Mouse (Mus musculus) retina, adult 2 months (tissue): ENCODE data around the gene Arhgap31.
A peak's percentile ranks its signal among the peaks of the same experiment; 100 is the strongest.
"Not testable (repeated sequence)": the region's sequence is repeated elsewhere in the genome, so short reads cannot be mapped to it uniquely, and the experiment has no call there.

Source experiments
- DNase-seq: peaks from one replicate; pipeline ENCODE4 v3.0.0-alpha.2; 2012; ENCODE audit warnings: low read depth, low spot score

Arhgap31 gene

GRCm38 (mm10) chr16:38688531-38689264 is 24.4 kb downstream of the Arhgap31 start:
- no peak for DNase-seq

GRCm38 (mm10) chr16:38687673-38688072 is 25.4 kb downstream of the Arhgap31 start:
- no peak for DNase-seq

GRCm38 (mm10) chr16:38683094-38683493 is 30.0 kb downstream of the Arhgap31 start:
- no peak for DNase-seq

- no peak for DNase-seq
These were observed 31.8 kb downstream of the Arhgap31 start for GRCm38 (mm10) chr16:38681313-38681712.

- no peak for DNase-seq
These were observed 33.5 kb downstream of the Arhgap31 start for GRCm38 (mm10) chr16:38679431-38680021.

- DNase-seq, result no peak
These were observed 34.2 kb downstream of the Arhgap31 start for GRCm38 (mm10) chr16:38678853-38679252.

GRCm38 (mm10) chr16:38677941-38678340 is 35.1 kb downstream of the Arhgap31 start:
- DNase-seq, result not testable (repeated sequence)

- DNase-seq, result no peak
These were observed 35.9 kb downstream of the Arhgap31 start for GRCm38 (mm10) chr16:38677171-38677570.

GRCm38 (mm10) chr16:38676647-38677046 is 36.4 kb downstream of the Arhgap31 start:
- DNase-seq, result no peak

- DNase-seq, result no peak
These were observed 37.3 kb downstream of the Arhgap31 start for GRCm38 (mm10) chr16:38675600-38676335.

- DNase-seq, result no peak
These were observed 38.2 kb downstream of the Arhgap31 start for GRCm38 (mm10) chr16:38674891-38675290.

- DNase-seq, result no peak
These were observed 39.6 kb downstream of the Arhgap31 start for GRCm38 (mm10) chr16:38673511-38673910.

GRCm38 (mm10) chr16:38672947-38673346 is 40.1 kb downstream of the Arhgap31 start:
- DNase-seq, result no peak

- DNase-seq, result no peak
These were observed 40.7 kb downstream of the Arhgap31 start for GRCm38 (mm10) chr16:38672370-38672769.

GRCm38 (mm10) chr16:38670621-38671390 is 42.3 kb downstream of the Arhgap31 start:
- peak; percentile 44 for DNase-seq

GRCm38 (mm10) chr16:38668871-38669675 is 44.0 kb downstream of the Arhgap31 start:
- DNase-seq, result no peak

GRCm38 (mm10) chr16:38666523-38666922 is 46.6 kb downstream of the Arhgap31 start:
- no peak for DNase-seq

GRCm38 (mm10) chr16:38666016-38666415 is 47.1 kb downstream of the Arhgap31 start:
- DNase-seq, result no peak

- no peak for DNase-seq
These were observed 50.5 kb downstream of the Arhgap31 start for GRCm38 (mm10) chr16:38662575-38662974.

- DNase-seq, result no peak
These were observed 58.8 kb downstream of the Arhgap31 start for GRCm38 (mm10) chr16:38654308-38654707.

- no peak for DNase-seq
These were observed 59.6 kb downstream of the Arhgap31 start for GRCm38 (mm10) chr16:38653390-38653871.
